Mouse (Mus musculus): ENCODE results near the gene Nat8.
"Not testable (repeated sequence)": the region's sequence is repeated elsewhere in the genome, so short reads cannot be mapped to it uniquely, and the experiment has no call there.

DNA sequence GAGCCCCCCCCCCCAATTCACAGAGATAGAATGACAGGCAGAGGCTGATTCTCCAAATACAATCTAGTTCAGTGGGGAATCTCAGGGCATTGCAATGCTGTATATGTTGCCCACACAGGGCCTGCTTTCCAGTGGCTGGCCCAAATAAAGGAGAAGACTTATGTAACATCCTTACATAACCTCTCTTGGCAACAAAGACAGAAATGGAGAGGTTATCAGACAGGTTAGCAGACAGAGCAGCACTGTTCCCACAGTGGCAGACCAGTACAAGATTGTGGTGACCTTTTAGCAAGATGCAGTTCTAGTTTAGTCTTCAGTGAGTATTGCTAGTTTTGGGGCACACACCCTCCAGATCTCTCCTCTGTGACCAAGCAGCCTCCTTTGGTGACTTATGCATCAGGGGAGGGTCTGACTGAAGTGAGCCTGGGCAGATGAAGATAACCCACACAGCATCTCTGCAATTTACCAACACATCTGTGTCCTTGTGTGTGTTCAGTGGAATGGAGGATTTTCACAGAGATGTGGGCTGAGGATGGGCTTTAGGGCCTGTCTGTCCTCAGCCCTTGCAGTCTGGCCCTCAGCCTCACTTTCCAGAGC is 2.7 kb upstream of the Nat8 start:
- TF ChIP-seq POLR2A (IDR thresholded peaks at IDR 0.05; ENCODE audit: low read depth, low read length); CTCF (IDR thresholded peaks at IDR 0.05; ENCODE audit: extremely low read depth, insufficient read length, insufficient replicate concordance, low read depth, low read length): not testable (repeated sequence)

Data from small intestine, adult 2 months (tissue).